Mouse (Mus musculus) stomach, adult 2 months (tissue): Measurements from ENCODE around the gene Aoc3. TPM values are rescaled to one million over a fixed set of nuclear protein-coding genes. Genes with fewer than 3 reads are reported as not detected.

Experiments used
- polyA plus RNA-seq: library from polyadenylated mRNA; depleted of rRNA; stranded (reverse); fragments of >200 nt; gene quantifications from 2 replicates; pipeline ENCODE4 v1.2.3, GENCODE M21; 2012; rRNA removed

Gene Aoc3
- polyA plus RNA-seq: 10.8 and 13.3 TPM in 2 replicates

DNA sequence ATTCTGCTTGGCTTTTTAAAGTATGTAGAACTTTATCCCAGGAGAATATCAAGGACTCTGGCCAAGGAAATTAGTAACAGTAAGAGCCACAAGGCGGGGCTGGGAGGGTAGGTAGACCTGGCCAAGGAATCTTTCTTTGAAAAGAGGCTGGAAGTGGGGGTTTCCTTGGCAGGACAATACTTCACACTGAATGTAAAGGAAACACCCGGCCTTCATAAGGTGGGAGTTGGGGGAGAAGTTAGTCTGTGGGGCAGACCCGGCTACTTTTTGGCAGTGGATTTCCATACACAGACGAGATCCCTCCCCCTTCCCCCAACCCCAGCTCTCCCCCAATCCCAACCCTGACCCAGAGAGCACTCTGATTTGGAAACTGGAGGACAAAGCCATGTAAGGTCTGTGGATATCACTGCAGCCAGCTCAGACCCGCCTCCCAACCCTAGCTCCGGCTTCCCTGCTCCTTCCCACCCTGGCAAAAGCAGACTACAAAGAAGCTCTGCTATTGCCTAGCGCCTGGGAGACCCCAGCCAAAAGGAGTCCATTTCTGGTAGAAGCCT lies at the start of gene Aoc3:
TSS of gene Aoc3 (plus strand) at position 235 of the 554 bp plus-strand sequence.

GRCm38 (mm10) chr11:101302004-101302798 lies 28.2 kb upstream of the Aoc3 start, which contains the start of gene Becn1:
Gene Becn1 (minus strand): TSS chr11:101302286.

GRCm38 (mm10) chr11:101315665-101316500 lies 14.5 kb upstream of the Aoc3 start, which contains the start of gene Psme3:
Gene Psme3 (plus strand): TSS chr11:101316213.

GRCm38 (mm10) chr11:101324763-101325162 lies 5.6 kb upstream of the Aoc3 start, which contains the start of gene Aoc2:
Gene Aoc2 (plus strand): TSS chr11:101325063.

DNA sequence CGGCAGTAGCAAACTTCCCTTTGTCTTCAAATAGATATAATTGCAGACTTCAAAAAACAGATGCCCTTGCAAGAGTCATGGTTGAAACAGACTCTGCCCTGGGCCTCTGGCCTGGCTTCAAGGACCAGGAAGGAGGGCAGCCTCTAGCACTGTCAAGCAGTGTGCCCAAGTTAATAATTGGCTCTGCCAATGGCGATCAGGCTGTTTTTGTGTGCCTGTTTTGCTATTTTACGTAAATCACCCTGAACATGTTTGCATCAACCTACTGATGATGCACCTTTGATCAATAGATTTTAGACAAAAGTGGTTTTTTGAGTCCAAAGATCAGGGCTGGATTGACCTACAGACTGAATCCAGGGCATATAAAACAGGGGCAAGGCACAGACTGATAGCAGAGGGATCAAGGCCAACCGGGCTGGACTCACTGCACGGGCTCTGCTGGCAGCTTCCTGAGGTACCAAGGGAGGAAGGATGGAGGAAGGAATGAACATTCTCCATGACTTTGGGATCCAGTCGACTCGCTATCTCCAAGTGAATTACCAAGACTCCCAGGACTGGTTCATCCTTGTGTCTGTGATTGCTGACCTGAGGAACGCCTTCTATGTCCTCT lies 37.0 kb downstream of the Aoc3 start, which contains the start of gene G6pc:
TSS of gene G6pc (plus strand) at position 236 of the 610 bp plus-strand sequence.

Other genes starting within 250 kb of the Aoc3 start
- 21.0 and 26.1 TPM in 2 replicates for gene Coasy, start 248.0 kb upstream of the Aoc3 start, polyA plus RNA-seq
- gene Mlx, start 243.3 kb upstream of the Aoc3 start, polyA plus RNA-seq: 30.3 and 32.5 TPM in 2 replicates
- 0.12 and 0.17 TPM in 2 replicates for gene Psmc3ip, start 235.2 kb upstream of the Aoc3 start, polyA plus RNA-seq
- gene Retreg3, start 210.7 kb upstream of the Aoc3 start, polyA plus RNA-seq: 22.6 and 22.7 TPM in 2 replicates
- 8.8 and 9.5 TPM in 2 replicates for gene Tubg1, start 210.7 kb upstream of the Aoc3 start, polyA plus RNA-seq
- gene Tubg2, start 174.7 kb upstream of the Aoc3 start, polyA plus RNA-seq: 2.2 and 2.7 TPM in 2 replicates
- gene Cntnap1, start 160.1 kb upstream of the Aoc3 start, polyA plus RNA-seq: 2.1 and 3.0 TPM in 2 replicates
- gene Plekhh3, start 159.3 kb upstream of the Aoc3 start, polyA plus RNA-seq: 48.6 and 67.7 TPM in 2 replicates
- 0.55 TPM in 1 of 2 replicates, not detected in the other for gene Ccr10, start 155.2 kb upstream of the Aoc3 start, polyA plus RNA-seq
- gene Ezh1, start 104.1 kb upstream of the Aoc3 start, polyA plus RNA-seq: 9.5 and 10.8 TPM in 2 replicates
- gene Ramp2, start 84.6 kb upstream of the Aoc3 start, polyA plus RNA-seq: 28.0 and 40.4 TPM in 2 replicates
- gene Vps25, start 76.9 kb upstream of the Aoc3 start, polyA plus RNA-seq: 72.1 and 77.8 TPM in 2 replicates
- gene Wnk4, start 70.0 kb upstream of the Aoc3 start, polyA plus RNA-seq: 11.2 TPM in 2 replicates
- 0.04 and 0.05 TPM in 2 replicates for gene Cntd1, start 51.6 kb upstream of the Aoc3 start, polyA plus RNA-seq
- 322 and 371 TPM in 2 replicates for gene Coa3, start 51.5 kb upstream of the Aoc3 start, polyA plus RNA-seq
- 45.6 and 56.4 TPM in 2 replicates for gene Becn1, start 28.3 kb upstream of the Aoc3 start, polyA plus RNA-seq
- gene Psme3, start 14.4 kb upstream of the Aoc3 start, polyA plus RNA-seq: 15.1 and 19.9 TPM in 2 replicates
- 2.2 and 2.3 TPM in 2 replicates for gene Aoc2, start 5.5 kb upstream of the Aoc3 start, polyA plus RNA-seq
- not detected in 2 replicates for gene G6pc, start 37.0 kb downstream of the Aoc3 start, polyA plus RNA-seq
- 9.5 and 10.3 TPM in 2 replicates for gene Aarsd1, start 87.0 kb downstream of the Aoc3 start, polyA plus RNA-seq
- gene Gm27029, start 94.2 kb downstream of the Aoc3 start, polyA plus RNA-seq: not detected in 2 replicates
- gene Rundc1, start 94.5 kb downstream of the Aoc3 start, polyA plus RNA-seq: 15.6 and 17.9 TPM in 2 replicates
- 2.6 and 3.7 TPM in 2 replicates for gene Ptges3l, start 94.7 kb downstream of the Aoc3 start, polyA plus RNA-seq
- gene Rpl27, start 111.7 kb downstream of the Aoc3 start, polyA plus RNA-seq: 103 and 107 TPM in 2 replicates
- gene Ifi35, start 117.8 kb downstream of the Aoc3 start, polyA plus RNA-seq: 16.6 and 18.3 TPM in 2 replicates
- gene Rnd2, start 134.4 kb downstream of the Aoc3 start, polyA plus RNA-seq: 7.1 and 8.6 TPM in 2 replicates
- gene Vat1, start 135.6 kb downstream of the Aoc3 start, polyA plus RNA-seq: 72.9 and 93.3 TPM in 2 replicates
- 0.16 and 0.22 TPM in 2 replicates for gene Brca1, start 221.3 kb downstream of the Aoc3 start, polyA plus RNA-seq
- 43.9 and 47.9 TPM in 2 replicates for gene Nbr1, start 221.5 kb downstream of the Aoc3 start, polyA plus RNA-seq